Mouse (Mus musculus): ENCODE measurements around the gene Ppt2.

DNA sequence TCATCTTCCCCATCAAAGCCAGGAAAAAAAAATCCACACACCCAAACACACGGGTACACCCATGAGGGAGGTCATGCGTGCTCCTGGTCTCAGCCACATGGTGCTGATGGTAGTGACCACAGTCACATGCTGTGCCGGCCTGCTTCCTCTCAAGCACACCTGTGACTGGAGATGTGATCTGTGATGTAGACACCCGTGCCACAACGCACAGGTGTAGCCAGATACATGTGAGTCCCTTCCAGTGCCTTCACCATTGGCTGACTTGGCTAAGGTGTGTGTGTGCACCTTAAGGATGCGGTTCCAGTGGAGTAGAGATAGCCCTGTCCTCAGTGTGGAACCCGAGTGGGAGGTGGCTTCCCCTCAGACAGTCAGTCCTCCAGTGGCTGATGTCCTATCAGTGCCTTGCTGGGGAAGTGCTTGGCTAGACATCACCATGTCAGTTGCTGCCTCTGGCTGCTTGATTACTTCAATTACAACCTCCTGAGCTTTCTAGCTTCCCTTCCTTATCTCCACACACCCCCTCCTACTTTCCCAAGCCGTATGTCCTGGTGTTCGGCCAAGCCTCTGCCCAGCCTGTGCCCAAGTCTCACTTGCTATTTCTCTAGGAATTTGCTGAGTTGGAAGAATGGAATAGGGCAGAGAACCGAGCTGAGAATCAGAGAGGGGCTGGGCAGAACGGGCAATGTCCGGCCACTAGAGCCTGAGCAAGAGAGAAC lies 31.0 kb upstream of the Ppt2 start:
- TF ChIP-seq CTCF (IDR thresholded peaks at IDR 0.05; ENCODE audit: control insufficient read depth, insufficient read depth, insufficient read length) = no peak
- TF ChIP-seq MAX (IDR thresholded peaks at IDR 0.05) = no peak

Data from C2C12 (cell line).